Mouse (Mus musculus): ENCODE measurements around the gene Hoxc5. TPM values are rescaled to one million over a fixed set of nuclear protein-coding genes. Genes with fewer than 3 reads are reported as not detected.

Hoxc5 gene
- polyA plus RNA-seq, 1 experiment = 1.6 TPM

DNA sequence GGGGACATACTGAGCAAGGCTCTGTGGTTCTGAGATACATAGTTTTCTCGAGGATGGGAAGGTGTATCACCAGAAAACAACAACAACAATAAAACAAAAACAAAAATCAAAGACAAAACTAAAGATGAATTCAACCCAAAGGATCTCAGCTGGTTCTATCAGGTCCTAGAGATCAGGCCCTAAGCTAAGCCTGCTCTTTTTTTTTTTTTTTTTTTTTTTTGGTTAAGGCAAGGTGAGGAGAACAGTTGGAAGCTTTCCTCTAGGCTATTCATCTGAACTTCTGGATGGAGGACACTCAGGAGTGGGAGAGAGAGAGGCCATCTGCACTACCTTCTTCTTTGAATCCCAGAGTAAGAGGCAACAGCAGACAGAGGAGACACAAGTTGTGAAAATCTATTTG lies 70.3 kb downstream of the Hoxc5 start:
- Histone ChIP-seq H3K36me3 (ENCODE audit: control insufficient read depth, insufficient read depth) (no peaks in the 10 kb centered on the region), H3K27me3 (ENCODE audit: control insufficient read depth, insufficient read depth, insufficient read length) (no peaks in the 10 kb centered on the region)

DNA sequence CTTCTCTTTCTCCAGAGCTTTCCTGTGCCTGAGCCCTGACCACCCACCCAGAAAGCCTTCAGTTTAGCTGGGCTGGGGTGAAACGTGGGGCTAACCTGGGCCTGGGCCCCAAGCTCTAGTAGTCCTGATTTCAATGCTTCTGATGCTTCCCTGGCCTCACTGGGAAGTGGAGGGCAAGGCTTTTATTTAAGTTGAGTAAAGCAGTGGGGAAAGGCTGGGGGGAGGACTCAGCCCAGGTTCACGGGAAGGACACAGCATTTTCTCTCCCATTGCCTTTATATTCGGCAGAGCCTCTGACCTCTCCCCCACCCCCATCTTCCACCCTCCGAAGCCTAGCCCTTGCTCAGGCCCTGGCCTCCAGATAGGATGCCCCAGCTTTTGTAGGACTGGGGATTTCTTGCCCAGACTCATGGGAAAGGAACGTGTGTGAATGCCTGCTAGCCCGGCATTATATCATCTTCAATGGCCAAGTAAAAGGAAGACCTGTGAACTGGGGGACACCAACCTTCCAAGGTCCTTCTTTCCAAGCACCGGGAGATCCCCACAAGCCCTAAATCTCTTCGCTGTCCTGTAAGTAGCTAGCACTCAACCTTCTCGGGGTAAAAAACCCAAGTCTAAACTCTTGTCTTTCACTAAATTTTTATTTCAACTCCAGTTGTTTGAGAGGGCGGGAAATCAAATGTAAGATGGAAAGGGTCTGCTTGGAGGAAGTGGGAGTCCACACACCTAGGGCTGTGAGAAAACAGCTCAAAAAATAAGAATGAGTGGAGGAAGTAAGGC lies 71.6 kb downstream of the Hoxc5 start:
- H3K79me2 ChIP-seq (ENCODE audit: control insufficient read depth, insufficient read depth) = no peaks in the 10 kb centered on the region
- H3K79me3 ChIP-seq (ENCODE audit: low read depth) = no peaks in the 10 kb centered on the region
- no peaks in the 10 kb centered on the region for H3K36me3 ChIP-seq (ENCODE audit: control insufficient read depth, insufficient read depth)
- no peak overlapping the region for H3ac ChIP-seq (ENCODE audit: control insufficient read depth, insufficient read length, low read depth)
- H3K27me3 ChIP-seq (ENCODE audit: control insufficient read depth, insufficient read depth, insufficient read length) = no peaks in the 10 kb centered on the region
- H3K4me3 ChIP-seq (ENCODE audit: insufficient read depth, poor library complexity, severe bottlenecking) = no peak overlapping the region
- TF ChIP-seq MAX (IDR thresholded peaks at IDR 0.05) (no peak), MYOD1 (IDR thresholded peaks at IDR 0.05; ENCODE audit: control insufficient read depth, insufficient read length, low read depth) (no peak), USF1 (IDR thresholded peaks at IDR 0.05; ENCODE audit: low read depth) (no peak), FOSL1 (IDR thresholded peaks at IDR 0.05; ENCODE audit: insufficient read depth, low read length, poor library complexity, severe bottlenecking) (no peak), MYOG (IDR thresholded peaks at IDR 0.05; ENCODE audit: control insufficient read depth, extremely low read depth, insufficient read length) (no peak), CTCF (IDR thresholded peaks at IDR 0.05; ENCODE audit: control insufficient read depth, insufficient read depth, insufficient read length) (no peak), CEBPB (IDR thresholded peaks at IDR 0.05; ENCODE audit: low read depth) (no peak)

More for the DNA sequence above, 70.3 kb downstream of the Hoxc5 start:
- TF ChIP-seq USF1 (IDR thresholded peaks at IDR 0.05; ENCODE audit: low read depth) (no peak), MYOD1 (IDR thresholded peaks at IDR 0.05; ENCODE audit: control insufficient read depth, insufficient read length, low read depth) (no peak), MYOG (IDR thresholded peaks at IDR 0.05; ENCODE audit: control insufficient read depth, extremely low read depth, insufficient read length) (no peak), FOSL1 (IDR thresholded peaks at IDR 0.05; ENCODE audit: insufficient read depth, low read length, poor library complexity, severe bottlenecking) (no peak), CTCF (IDR thresholded peaks at IDR 0.05; ENCODE audit: control insufficient read depth, insufficient read depth, insufficient read length) (no peak), MAX (IDR thresholded peaks at IDR 0.05) (no peak), CEBPB (IDR thresholded peaks at IDR 0.05; ENCODE audit: low read depth) (no peak)
- no peaks in the 10 kb centered on the region for H3K79me2 ChIP-seq (ENCODE audit: control insufficient read depth, insufficient read depth)
- H3ac ChIP-seq (ENCODE audit: control insufficient read depth, insufficient read length, low read depth) = no peak overlapping the region
- H3K79me3 ChIP-seq (ENCODE audit: low read depth) = no peaks in the 10 kb centered on the region
- H3K4me3 ChIP-seq (ENCODE audit: insufficient read depth, poor library complexity, severe bottlenecking) = no peak overlapping the region

DNA sequence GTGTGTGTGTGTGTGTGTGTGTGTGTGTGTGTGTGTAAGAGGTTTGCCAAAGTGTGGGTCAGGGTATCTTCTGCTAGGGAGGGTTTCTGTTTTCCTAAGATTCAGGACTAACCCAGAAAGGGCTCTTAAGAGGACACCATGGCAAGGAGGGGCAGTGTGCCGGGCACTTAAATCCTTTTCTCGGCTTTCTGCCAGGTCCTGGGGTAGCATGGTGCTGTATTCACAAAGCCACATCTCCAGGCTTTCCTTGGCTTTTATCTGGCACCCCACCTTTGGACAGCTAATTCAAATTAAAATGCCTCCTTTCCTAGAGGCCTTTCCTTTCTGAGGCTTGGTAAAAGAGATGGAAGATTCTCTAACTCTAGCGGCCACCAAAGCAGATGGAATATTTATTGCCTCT lies 72.4 kb downstream of the Hoxc5 start:
- no peaks in the 10 kb centered on the region for H3K36me3 ChIP-seq (ENCODE audit: control insufficient read depth, insufficient read depth)
- H3K4me3 ChIP-seq (ENCODE audit: insufficient read depth, poor library complexity, severe bottlenecking) = no peak overlapping the region
- no peaks in the 10 kb centered on the region for H3K79me2 ChIP-seq (ENCODE audit: control insufficient read depth, insufficient read depth)
- H3K79me3 ChIP-seq (ENCODE audit: low read depth) = no peaks in the 10 kb centered on the region
- H3ac ChIP-seq (ENCODE audit: control insufficient read depth, insufficient read length, low read depth) = no peak overlapping the region
- H3K27me3 ChIP-seq (ENCODE audit: control insufficient read depth, insufficient read depth, insufficient read length) = no peaks in the 10 kb centered on the region
- TF ChIP-seq USF1 (IDR thresholded peaks at IDR 0.05; ENCODE audit: low read depth) (no peak), FOSL1 (IDR thresholded peaks at IDR 0.05; ENCODE audit: insufficient read depth, low read length, poor library complexity, severe bottlenecking) (no peak), CTCF (IDR thresholded peaks at IDR 0.05; ENCODE audit: control insufficient read depth, insufficient read depth, insufficient read length) (no peak), MYOD1 (IDR thresholded peaks at IDR 0.05; ENCODE audit: control insufficient read depth, insufficient read length, low read depth) (no peak), MYOG (IDR thresholded peaks at IDR 0.05; ENCODE audit: control insufficient read depth, extremely low read depth, insufficient read length) (no peak), CEBPB (IDR thresholded peaks at IDR 0.05; ENCODE audit: low read depth) (no peak), MAX (IDR thresholded peaks at IDR 0.05) (no peak)

DNA sequence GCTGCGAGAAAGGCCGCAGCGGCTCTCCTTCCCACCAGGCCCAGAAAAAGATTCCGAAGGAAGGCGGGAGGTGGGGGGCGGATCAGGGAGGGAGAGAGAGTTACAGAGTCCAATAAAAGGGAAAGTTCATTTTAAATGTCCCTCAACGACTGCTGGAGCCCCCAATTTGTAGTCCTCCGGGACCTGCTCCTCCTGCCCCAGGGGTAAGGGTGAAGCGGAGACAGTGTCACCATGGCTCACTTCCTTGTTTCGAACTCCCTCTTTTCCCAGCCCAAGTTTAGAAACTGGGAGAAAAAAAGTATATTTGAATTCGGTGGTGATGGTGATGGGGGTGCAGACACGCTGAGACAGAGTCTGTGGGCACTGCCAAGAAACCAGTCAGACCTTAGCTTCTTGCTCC lies 73.4 kb downstream of the Hoxc5 start:
- Histone ChIP-seq H3K36me3 (ENCODE audit: control insufficient read depth, insufficient read depth) (no peaks in the 10 kb centered on the region), H3K27me3 (ENCODE audit: control insufficient read depth, insufficient read depth, insufficient read length) (no peaks in the 10 kb centered on the region), H3K79me3 (ENCODE audit: low read depth) (no peaks in the 10 kb centered on the region), H3K4me3 (ENCODE audit: insufficient read depth, poor library complexity, severe bottlenecking) (no peak overlapping the region), H3K79me2 (ENCODE audit: control insufficient read depth, insufficient read depth) (no peaks in the 10 kb centered on the region), H3ac (ENCODE audit: control insufficient read depth, insufficient read length, low read depth) (no peak overlapping the region)
- no peak for TF ChIP-seq MYOD1 (IDR thresholded peaks at IDR 0.05; ENCODE audit: control insufficient read depth, insufficient read length, low read depth)

DNA sequence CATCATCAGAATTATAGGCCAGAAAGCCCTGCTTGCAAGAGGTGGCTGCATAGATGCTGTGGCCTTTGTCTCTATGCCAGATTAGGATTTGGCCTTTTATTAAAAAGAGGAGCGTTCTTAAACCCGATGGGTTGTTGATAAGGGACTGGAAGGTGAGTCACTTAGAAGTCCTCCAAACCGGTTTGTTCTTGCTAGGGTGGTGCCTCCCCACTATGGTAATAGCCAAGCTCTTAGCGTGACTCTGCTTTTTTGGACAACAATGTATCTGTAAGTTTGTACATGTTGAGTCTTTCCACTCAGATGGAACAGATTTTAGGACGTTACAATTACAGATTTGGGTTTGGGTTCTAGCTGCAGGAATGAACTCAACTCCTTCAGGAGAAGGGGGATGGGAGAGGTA lies 74.4 kb downstream of the Hoxc5 start:
- Histone ChIP-seq H3K79me2 (ENCODE audit: control insufficient read depth, insufficient read depth) (no peaks in the 10 kb centered on the region), H3K27me3 (ENCODE audit: control insufficient read depth, insufficient read depth, insufficient read length) (no peaks in the 10 kb centered on the region), H3K79me3 (ENCODE audit: low read depth) (no peaks in the 10 kb centered on the region), H3ac (ENCODE audit: control insufficient read depth, insufficient read length, low read depth) (no peak overlapping the region), H3K36me3 (ENCODE audit: control insufficient read depth, insufficient read depth) (no peaks in the 10 kb centered on the region), H3K4me3 (ENCODE audit: insufficient read depth, poor library complexity, severe bottlenecking) (no peak overlapping the region)
- TF ChIP-seq MYOG (IDR thresholded peaks at IDR 0.05; ENCODE audit: control insufficient read depth, extremely low read depth, insufficient read length) (no peak), MYOD1 (IDR thresholded peaks at IDR 0.05; ENCODE audit: control insufficient read depth, insufficient read length, low read depth) (no peak), CTCF (IDR thresholded peaks at IDR 0.05; ENCODE audit: control insufficient read depth, insufficient read depth, insufficient read length) (no peak), USF1 (IDR thresholded peaks at IDR 0.05; ENCODE audit: low read depth) (no peak), CEBPB (IDR thresholded peaks at IDR 0.05; ENCODE audit: low read depth) (no peak), MAX (IDR thresholded peaks at IDR 0.05) (no peak)

DNA sequence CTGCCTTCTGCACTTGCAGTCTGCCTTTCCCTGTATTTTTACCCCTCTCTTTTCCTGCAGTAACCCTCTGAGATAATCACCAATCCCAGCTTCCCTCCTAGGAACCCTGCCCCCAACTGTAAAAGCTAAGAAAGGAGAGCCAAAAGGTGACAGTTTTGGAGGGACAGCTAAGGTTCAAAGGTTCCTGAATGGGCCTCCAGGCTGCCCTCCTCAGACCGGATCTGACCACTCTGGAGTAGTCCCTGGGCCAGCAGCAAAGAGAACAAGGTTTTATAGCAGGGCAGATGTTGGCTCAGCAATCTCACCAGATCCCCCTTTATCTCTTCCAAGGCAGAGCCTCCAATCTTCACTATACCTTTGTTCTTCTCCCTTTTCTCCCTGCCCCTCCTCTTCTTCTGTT lies 75.0 kb downstream of the Hoxc5 start:
- TF ChIP-seq MAX (IDR thresholded peaks at IDR 0.05) = no peak
- Histone ChIP-seq H3K27me3 (ENCODE audit: control insufficient read depth, insufficient read depth, insufficient read length) (no peaks in the 10 kb centered on the region), H3K79me3 (ENCODE audit: low read depth) (no peaks in the 10 kb centered on the region), H3K4me3 (ENCODE audit: insufficient read depth, poor library complexity, severe bottlenecking) (no peak overlapping the region), H3K36me3 (ENCODE audit: control insufficient read depth, insufficient read depth) (no peaks in the 10 kb centered on the region), H3ac (ENCODE audit: control insufficient read depth, insufficient read length, low read depth) (no peak overlapping the region), H3K79me2 (ENCODE audit: control insufficient read depth, insufficient read depth) (no peaks in the 10 kb centered on the region)

Data from C2C12 (cell line).